Mouse (Mus musculus) cerebellum, adult (tissue): ENCODE results near the gene Ccdc34.

Experiments
- ATAC-seq: cut with Nextera tagmentation; 2 replicates; pipeline ENCODE4 v1.9.2; 2017; ENCODE audit warnings: mild to moderate bottlenecking, moderate library complexity, mixed read lengths; ENCODE audit not compliant: insufficient number of reproducible peaks, low FRiP score, low TSS enrichment

Ccdc34 gene

GRCm38 (mm10) chr2:109993404-109993803 is 24.2 kb upstream of the Ccdc34 start:
- no peak for ATAC-seq

GRCm38 (mm10) chr2:109995061-109995460 is 22.6 kb upstream of the Ccdc34 start:
- no peak for ATAC-seq

GRCm38 (mm10) chr2:109996411-109996810 is 21.2 kb upstream of the Ccdc34 start:
- peak; percentile 61; the same call in 1 of the 2 replicates for ATAC-seq

GRCm38 (mm10) chr2:110004668-110005067 is 12.9 kb upstream of the Ccdc34 start:
- ATAC-seq: no peak

GRCm38 (mm10) chr2:110005164-110005563 is 12.5 kb upstream of the Ccdc34 start:
- ATAC-seq: no peak; the same call in 1 of the 2 replicates

GRCm38 (mm10) chr2:110005596-110006239 is 11.9 kb upstream of the Ccdc34 start:
- no peak for ATAC-seq

GRCm38 (mm10) chr2:110007423-110008267 is 10.0 kb upstream of the Ccdc34 start:
- no peak for ATAC-seq

GRCm38 (mm10) chr2:110009449-110009848 is 8.2 kb upstream of the Ccdc34 start:
- ATAC-seq: no peak

- ATAC-seq: no peak
Measured at GRCm38 (mm10) chr2:110012184-110012725, 5.4 kb upstream of the Ccdc34 start.

- no peak for ATAC-seq
Measured at GRCm38 (mm10) chr2:110017087-110017486, 530 bp upstream of the Ccdc34 start.

- ATAC-seq: no peak
Measured at GRCm38 (mm10) chr2:110019656-110020055, 2.0 kb downstream of the Ccdc34 start.

GRCm38 (mm10) chr2:110020430-110020829 is 2.8 kb downstream of the Ccdc34 start:
- no peak for ATAC-seq

- no peak for ATAC-seq
Measured at GRCm38 (mm10) chr2:110036265-110036664, 18.6 kb downstream of the Ccdc34 start.

GRCm38 (mm10) chr2:110036665-110037064 is 19.0 kb downstream of the Ccdc34 start:
- ATAC-seq: no peak

GRCm38 (mm10) chr2:110037221-110037620 is 19.6 kb downstream of the Ccdc34 start:
- ATAC-seq: no peak

- ATAC-seq: no peak
Measured at GRCm38 (mm10) chr2:110038341-110038740, 20.7 kb downstream of the Ccdc34 start.

- ATAC-seq: no peak
Measured at GRCm38 (mm10) chr2:110042861-110043760, 25.5 kb downstream of the Ccdc34 start.

GRCm38 (mm10) chr2:110058424-110058823 is 40.8 kb downstream of the Ccdc34 start:
- no peak for ATAC-seq

GRCm38 (mm10) chr2:110063131-110063530 is 45.5 kb downstream of the Ccdc34 start:
- ATAC-seq: no peak

GRCm38 (mm10) chr2:110068916-110069315 is 51.3 kb downstream of the Ccdc34 start:
- ATAC-seq: no peak
